Mouse (Mus musculus): ENCODE measurements around the gene Hist1h4d.
A peak's percentile ranks its signal among the peaks of the same experiment; 100 is the strongest.
"Not testable (repeated sequence)": the region's sequence is repeated elsewhere in the genome, so short reads cannot be mapped to it uniquely, and the experiment has no call there.

Hist1h4d gene

DNA sequence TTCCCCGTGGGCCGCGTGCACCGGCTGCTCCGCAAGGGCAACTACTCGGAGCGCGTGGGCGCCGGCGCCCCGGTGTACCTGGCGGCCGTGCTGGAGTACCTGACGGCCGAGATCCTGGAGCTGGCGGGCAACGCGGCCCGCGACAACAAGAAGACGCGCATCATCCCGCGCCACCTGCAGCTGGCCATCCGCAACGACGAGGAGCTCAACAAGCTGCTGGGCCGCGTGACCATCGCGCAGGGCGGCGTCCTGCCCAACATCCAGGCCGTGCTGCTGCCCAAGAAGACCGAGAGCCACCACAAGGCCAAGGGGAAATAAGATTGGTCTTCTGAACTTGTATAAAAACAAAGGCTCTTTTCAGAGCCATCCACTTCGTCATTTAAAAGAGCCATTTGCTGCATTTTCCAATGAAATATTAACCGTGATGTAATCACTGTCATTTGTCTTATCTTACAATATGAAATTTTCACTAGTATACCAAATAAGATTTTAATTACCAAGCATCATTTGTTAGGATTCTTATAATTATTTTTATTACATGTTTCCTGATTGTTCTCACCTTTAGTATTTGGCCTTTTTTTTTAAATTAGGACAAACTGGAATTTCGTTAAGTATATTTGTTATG is 6.7 kb upstream of the Hist1h4d start:
- peak; percentile 50 for DNase-seq

DNA sequence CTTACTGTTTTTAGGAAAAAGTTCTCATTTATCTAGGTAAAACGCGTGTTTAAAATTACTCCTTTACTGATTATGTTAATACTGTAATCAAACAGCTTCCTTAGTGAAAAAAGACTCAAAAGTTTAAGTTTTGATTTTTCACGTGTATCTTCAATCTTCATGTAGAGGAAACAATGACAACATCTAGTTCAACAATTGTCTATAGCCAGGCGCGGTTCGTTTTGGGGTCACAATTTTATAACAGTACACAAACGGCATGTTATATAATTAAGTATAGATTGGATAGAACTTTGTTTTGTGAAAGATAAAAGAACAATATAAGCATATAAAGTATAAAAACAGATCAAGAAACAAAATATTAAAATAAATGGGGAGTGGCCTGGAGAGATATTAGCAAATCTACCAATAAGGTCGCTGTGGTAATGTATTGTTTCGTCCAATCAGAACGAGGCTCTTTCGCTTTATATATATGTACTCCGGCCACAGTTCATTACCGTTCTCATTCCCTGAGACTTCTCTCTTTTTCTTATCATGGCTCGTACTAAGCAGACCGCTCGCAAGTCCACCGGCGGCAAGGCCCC is 6.0 kb upstream of the Hist1h4d start, which contains the start of gene Hist1h3d:
Gene Hist1h3d, plus strand, starts transcription at position 493 of the 581 bp plus-strand sequence.
- peak; percentile 97 for DNase-seq

DNA sequence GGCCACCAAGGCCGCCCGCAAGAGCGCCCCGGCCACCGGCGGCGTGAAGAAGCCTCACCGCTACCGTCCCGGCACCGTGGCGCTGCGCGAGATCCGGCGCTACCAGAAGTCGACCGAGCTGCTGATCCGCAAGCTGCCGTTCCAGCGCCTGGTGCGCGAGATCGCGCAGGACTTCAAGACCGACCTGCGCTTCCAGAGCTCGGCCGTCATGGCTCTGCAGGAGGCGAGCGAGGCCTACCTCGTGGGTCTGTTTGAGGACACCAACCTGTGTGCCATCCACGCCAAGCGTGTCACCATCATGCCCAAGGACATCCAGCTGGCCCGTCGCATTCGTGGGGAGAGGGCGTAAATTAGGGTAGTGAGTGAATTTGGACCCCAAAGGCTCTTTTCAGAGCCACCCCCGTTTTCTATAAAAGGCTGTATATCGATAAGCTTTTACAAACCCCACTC is 5.5 kb upstream of the Hist1h4d start:
- peak; percentile 90 for DNase-seq

DNA sequence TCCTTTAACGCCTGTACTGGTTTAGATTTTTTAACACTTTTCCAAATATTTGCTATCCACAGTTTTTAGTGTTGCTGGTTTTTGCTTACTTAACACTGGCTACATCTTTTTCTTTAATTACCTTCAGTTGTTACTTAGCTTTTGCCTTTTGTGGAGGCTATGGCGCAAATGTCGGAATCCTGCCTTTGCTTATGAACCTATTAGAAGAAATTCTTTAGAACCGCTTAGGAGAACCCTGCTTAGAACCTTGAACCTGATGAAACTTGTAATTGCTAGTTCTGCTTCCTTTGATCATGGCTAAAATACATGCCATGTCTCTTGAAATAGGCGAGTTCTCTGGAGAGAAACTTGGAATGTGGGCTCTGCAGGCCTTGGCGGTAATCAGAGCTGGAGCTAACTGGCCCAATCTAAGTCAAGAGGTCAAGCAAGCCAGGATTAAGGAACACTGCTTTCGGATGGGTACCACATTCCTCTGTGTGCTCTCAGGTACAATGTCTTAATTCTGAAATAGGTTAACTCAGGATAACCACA is 5.0 kb upstream of the Hist1h4d start:
- DNase-seq = peak; percentile 60

- peak; percentile 62 for DNase-seq
These were observed 4.3 kb upstream of the Hist1h4d start for GRCm38 (mm10) chr13:23576906-23577639.

- no peak for DNase-seq
These were observed 3.6 kb upstream of the Hist1h4d start for GRCm38 (mm10) chr13:23577835-23578234.

GRCm38 (mm10) chr13:23582219-23583056 is 1.0 kb downstream of the Hist1h4d start:
- peak; percentile 76 for DNase-seq

DNA sequence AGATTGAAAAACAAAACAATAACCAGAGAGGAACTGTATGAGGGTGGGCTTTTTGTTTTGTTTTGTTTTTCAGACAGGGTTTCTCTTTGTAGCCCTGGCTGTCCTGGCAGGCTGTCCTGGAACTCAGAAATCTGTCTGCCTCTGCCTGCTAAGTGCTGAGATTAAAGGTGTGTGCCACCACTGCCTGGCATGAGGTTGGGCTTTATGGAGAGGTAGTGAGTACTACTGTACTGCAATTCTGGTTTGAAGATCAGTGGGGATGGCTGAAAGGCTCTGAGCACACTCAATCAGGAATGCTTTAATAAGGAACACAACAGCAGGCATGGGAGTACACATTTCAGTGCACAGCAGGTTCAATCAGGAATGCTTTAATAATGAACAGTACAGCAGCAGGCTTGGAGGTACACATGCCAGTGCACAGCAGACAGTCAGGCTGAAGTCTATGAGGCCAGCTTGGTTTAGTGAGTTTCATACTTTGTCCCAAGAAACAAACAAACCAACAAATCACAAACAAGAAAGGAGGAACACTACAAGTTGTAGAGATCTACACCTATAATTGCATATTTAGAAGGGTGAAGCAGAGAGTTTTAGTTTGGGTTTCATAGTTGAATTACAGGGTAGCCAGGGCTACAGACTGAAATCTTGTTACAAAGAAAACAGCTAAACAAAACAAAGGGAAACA is 2.1 kb downstream of the Hist1h4d start:
- peak; percentile 80 for DNase-seq

- no peak for DNase-seq
These were observed 2.9 kb downstream of the Hist1h4d start for GRCm38 (mm10) chr13:23584331-23584730.

DNA sequence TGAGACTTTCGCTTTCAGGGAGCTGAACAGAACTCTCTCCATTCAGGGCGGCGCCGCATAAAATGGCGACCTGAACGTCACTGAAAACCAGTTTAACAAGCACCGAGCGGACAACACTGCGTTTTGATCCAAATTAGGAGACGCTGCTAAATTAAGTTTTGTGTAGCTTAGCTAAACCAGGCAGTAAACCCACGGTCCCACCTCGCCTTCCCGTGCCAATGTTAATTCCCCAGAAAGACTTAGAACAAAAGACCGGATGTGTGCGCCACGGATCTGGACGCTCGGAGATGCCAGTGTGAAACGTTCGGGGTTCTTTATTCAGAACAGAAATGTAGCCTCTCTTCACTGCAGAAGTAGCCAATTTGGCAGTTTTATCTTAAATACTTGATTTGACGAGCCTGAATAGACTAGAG is 3.6 kb downstream of the Hist1h4d start:
- peak; percentile 98 for DNase-seq

DNA sequence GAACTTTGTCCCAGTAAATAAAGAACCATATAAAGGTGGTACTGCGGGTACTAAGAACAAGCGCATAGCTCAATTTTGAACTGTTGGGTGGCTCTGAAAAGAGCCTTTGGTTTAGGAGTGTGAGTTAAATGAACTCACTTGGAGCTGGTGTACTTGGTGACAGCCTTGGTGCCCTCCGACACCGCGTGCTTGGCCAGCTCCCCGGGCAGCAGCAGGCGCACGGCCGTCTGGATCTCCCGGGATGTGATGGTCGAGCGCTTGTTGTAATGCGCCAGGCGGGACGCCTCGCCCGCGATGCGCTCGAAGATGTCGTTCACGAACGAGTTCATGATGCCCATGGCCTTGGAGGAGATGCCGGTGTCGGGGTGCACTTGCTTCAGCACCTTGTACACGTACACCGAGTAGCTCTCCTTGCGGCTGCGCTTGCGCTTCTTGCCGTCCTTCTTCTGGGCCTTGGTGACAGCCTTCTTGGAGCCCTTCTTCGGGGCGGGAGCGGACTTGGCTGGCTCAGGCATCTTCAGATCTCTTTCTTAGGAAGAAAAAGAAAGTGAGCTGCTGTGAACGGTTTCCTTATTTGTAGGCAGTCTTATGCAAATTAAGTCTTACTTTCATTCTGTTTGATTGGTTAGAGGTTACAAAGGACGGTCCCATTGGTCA is 4.2 kb downstream of the Hist1h4d start:
- DNase-seq = peak; percentile 98

DNA sequence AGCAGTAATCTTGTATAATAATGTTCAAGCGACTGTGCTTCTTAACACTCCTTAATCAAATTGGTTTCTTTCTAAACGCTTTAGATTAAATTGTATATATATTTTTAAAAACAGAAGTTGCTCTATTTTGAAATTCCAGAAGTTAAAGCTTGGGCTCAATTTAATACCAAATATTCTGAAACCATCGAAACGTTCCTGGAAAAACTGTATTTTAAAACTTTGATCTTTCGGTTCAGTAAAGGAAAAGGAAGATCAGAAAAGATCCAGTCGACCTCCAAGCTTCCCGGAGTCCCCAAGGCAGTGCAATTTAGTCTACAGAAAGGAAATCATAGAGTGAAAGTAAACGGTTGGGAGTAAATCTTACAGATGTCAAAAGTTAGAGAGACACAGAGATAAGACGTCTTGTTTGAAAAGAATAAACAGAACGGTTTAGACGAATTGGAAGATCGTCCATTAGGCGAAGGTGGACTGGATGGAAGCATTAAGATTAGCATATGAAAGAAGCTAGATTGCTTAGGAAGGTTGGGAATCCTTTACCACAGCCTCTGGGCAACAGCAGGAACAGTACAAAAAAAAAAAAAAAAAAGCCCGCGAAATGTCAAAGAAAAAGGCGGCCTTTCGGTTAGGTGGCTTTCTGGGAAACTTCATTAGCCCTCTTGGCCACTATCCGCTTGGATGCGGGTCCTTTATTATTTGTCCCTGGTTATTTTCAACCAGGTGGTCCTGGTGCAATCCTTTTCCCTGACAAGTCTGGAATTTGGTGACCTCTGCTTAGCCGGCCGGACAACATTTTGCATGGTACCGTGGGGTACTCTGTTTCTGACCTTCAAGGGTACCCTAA is 4.9 kb downstream of the Hist1h4d start:
- no peak for DNase-seq

DNA sequence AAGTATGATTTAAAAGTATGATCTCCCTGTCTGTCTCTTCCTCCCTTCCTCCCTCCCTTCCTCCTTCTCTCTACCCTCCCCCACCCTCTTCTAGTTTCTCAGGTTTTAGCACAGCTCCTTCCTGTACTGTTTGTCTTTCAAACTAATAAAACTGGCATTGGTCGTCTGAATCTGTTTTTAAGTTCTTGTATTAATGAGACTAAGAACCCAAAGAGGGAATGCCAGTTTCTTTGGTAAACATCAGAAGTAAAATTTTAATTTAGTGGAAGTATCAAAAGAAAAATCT is 5.5 kb downstream of the Hist1h4d start:
- no peak for DNase-seq

GRCm38 (mm10) chr13:23591206-23591605 is 9.8 kb downstream of the Hist1h4d start:
- peak; percentile 63 for DNase-seq

DNA sequence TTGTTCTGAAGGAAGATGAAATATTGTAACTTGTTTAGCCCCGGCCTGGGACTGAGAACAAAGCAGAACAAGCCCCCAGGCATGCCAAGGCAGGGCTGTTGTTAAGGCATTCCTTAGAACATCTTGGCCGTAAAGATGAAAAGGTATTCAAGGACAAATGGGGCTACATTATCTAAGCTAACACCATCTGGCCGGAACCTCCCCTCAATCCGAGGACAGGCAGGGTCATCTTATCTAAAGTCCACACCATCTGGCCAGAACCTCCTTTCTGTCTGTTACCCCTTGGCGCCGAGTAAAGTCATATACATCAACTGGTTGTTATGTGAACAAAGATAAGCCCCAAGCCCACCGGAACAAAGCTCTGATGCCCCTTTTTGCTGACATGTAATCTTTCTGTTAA is 10.5 kb downstream of the Hist1h4d start:
- DNase-seq = not testable (repeated sequence)

DNA sequence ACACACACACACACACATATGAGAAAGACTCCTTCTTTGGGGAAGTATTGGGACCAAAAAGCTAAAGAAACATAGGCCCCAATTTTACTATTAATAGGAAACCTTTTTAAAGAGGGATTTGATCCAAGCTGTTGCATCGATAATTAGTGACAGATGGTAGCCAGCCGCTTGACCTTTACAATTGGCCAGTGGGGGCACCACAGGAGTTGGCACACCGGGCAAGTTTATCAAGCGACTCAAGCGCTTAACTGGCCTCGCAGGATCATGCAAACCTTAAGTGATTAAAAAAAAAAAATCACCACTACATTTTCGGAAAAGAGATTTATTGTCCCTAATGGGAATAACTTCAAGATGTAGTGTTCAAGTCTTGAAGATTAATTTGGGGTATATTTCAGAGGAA is 11.2 kb downstream of the Hist1h4d start:
- DNase-seq = peak; percentile 65

GRCm38 (mm10) chr13:23593051-23593770 is 11.8 kb downstream of the Hist1h4d start:
- peak; percentile 81 for DNase-seq

DNA sequence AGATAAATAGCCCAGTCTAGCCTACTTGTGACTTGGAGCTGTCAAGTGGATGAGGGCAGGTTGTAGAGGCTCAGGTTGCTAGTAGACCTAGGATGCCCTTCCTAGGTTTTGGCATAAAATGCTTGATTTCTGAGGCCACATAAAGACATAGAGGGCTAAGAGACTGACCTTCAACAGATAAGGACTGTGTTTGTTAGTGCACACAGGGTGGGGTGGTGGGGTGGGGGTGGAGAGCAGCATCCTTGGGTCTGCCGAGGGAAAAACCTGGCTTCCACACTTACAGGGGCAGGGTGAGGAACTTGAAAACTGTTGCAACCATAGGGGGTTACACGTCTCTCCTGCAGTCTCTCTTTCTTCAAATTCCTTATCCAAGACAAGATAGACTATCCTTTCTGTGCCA is 13.8 kb downstream of the Hist1h4d start:
- DNase-seq = no peak

GRCm38 (mm10) chr13:23595622-23596372 is 14.4 kb downstream of the Hist1h4d start:
- peak; percentile 51 for DNase-seq

All from heart, adult 11 months (tissue).